Mouse (Mus musculus): ENCODE measurements around the gene Urb2. TPM values are rescaled to one million over a fixed set of nuclear protein-coding genes. Genes with fewer than 3 reads are reported as not detected.

Urb2 gene
- polyA plus RNA-seq, 1 experiment, result 4.4 TPM

DNA sequence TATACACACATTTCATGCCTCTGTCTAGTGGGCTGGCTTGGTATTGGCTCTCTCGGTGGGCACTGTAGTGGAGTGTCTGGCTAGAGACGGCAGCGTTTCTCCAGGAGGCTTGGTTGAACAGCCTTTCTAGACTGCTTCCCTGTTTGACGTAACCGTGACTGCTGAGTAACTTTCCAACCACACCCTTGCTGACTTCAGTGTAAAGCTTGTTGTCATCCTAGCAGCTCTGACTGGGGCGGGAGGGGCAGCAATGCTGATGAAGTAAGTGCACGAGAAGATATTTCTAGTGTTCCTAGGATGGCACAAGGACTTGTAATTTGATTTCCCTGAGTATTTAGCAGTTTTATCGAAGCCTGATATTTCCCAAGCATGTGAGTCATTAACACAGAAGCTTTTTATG lies 24.5 kb downstream of the Urb2 start:
- TF ChIP-seq POLR2A (IDR thresholded peaks at IDR 0.05; ENCODE audit: borderline replicate concordance, control insufficient read depth, low read depth, low read length) (no peak), CTCF (IDR thresholded peaks at IDR 0.05; ENCODE audit: control insufficient read depth, insufficient read depth, low read length) (no peak)
- Histone ChIP-seq H3K27ac (ENCODE audit: control insufficient read depth, insufficient read depth, low read depth, low read length, poor library complexity) (no peak overlapping the region), H3K4me3 (replicated peaks; ENCODE audit: control insufficient read depth, low read depth, low read length) (no peak overlapping the region), H3K4me1 (ENCODE audit: control insufficient read depth, insufficient read depth, low read length) (no peaks in the 10 kb centered on the region)
- 71% methylated on average over 8 of the region's 8 CpGs for WGBS

DNA sequence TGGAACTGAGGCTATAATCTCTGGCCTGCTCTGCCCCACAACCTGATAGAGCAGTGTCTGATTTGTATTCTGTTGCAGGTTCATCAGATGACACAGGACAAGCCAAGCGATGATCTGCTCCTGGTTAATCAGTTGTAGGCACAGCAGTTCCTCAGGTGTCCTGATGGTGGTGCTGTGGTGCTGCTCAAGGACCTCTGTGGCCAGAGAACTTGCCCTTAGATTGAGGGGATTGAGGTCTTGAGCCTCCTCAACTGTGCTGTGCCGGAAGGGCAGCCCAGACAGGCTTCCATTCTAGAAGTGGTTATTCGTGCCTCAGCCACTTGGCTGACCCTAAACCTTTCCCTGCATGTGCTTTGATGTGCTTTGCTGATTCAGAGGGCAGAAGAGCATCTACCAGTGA lies 30.8 kb downstream of the Urb2 start:
- Histone ChIP-seq H3K4me3 (replicated peaks; ENCODE audit: control insufficient read depth, low read depth, low read length) (no peak overlapping the region), H3K27ac (ENCODE audit: control insufficient read depth, insufficient read depth, low read depth, low read length, poor library complexity) (no peak overlapping the region), H3K4me1 (ENCODE audit: control insufficient read depth, insufficient read depth, low read length) (no peaks in the 10 kb centered on the region)
- TF ChIP-seq POLR2A (IDR thresholded peaks at IDR 0.05; ENCODE audit: borderline replicate concordance, control insufficient read depth, low read depth, low read length) (no peak), CTCF (IDR thresholded peaks at IDR 0.05; ENCODE audit: control insufficient read depth, insufficient read depth, low read length) (peak; percentile 93)
- WGBS, result 28% methylated on average over 3 of the region's 3 CpGs

DNA sequence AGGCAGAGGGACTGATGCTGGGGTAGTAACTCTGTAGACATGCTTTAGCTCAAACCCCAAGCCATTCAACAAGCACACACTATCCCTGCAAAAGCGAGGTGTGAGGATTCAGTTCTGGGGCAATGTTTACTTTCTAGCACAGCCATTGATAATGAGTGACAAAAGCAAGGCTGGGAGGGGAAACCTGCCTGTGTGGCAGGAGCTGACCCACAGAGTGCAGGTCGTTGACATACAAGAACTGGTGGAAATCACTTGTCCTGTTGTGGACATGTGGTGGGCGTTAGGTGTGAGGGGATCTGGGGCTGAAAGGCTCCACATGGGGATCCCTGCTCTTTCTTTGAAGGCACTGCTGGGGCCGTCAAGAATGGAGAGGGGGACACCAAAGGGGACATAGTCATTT lies 31.3 kb downstream of the Urb2 start:
- no peak overlapping the region for H3K4me3 ChIP-seq (replicated peaks; ENCODE audit: control insufficient read depth, low read depth, low read length)
- 67% methylated on average over 4 of the region's 4 CpGs for WGBS
- no peaks in the 10 kb centered on the region for H3K4me1 ChIP-seq (ENCODE audit: control insufficient read depth, insufficient read depth, low read length)
- TF ChIP-seq POLR2A (IDR thresholded peaks at IDR 0.05; ENCODE audit: borderline replicate concordance, control insufficient read depth, low read depth, low read length) (no peak), CTCF (IDR thresholded peaks at IDR 0.05; ENCODE audit: control insufficient read depth, insufficient read depth, low read length) (no peak)
- no peak overlapping the region for H3K27ac ChIP-seq (ENCODE audit: control insufficient read depth, insufficient read depth, low read depth, low read length, poor library complexity)

GRCm38 (mm10) chr8:124056832-124057655 lies 35.7 kb downstream of the Urb2 start:
- Histone ChIP-seq H3K4me3 (replicated peaks; ENCODE audit: control insufficient read depth, low read depth, low read length) (no peak overlapping the region), H3K4me1 (ENCODE audit: control insufficient read depth, insufficient read depth, low read length) (no peaks in the 10 kb centered on the region), H3K27ac (ENCODE audit: control insufficient read depth, insufficient read depth, low read depth, low read length, poor library complexity) (no peak overlapping the region)
- 53% methylated on average over 11 of the region's 11 CpGs for WGBS
- TF ChIP-seq POLR2A (IDR thresholded peaks at IDR 0.05; ENCODE audit: borderline replicate concordance, control insufficient read depth, low read depth, low read length) (no peak), CTCF (IDR thresholded peaks at IDR 0.05; ENCODE audit: control insufficient read depth, insufficient read depth, low read length) (no peak)

GRCm38 (mm10) chr8:124066325-124067058 lies 45.2 kb downstream of the Urb2 start:
- TF ChIP-seq CTCF (IDR thresholded peaks at IDR 0.05; ENCODE audit: control insufficient read depth, insufficient read depth, low read length) (no peak), POLR2A (IDR thresholded peaks at IDR 0.05; ENCODE audit: borderline replicate concordance, control insufficient read depth, low read depth, low read length) (no peak)
- Histone ChIP-seq H3K4me3 (replicated peaks; ENCODE audit: control insufficient read depth, low read depth, low read length) (no peak overlapping the region), H3K4me1 (ENCODE audit: control insufficient read depth, insufficient read depth, low read length) (no peaks in the 10 kb centered on the region; the same call in 1 of the 2 replicates), H3K27ac (ENCODE audit: control insufficient read depth, insufficient read depth, low read depth, low read length, poor library complexity) (no peak overlapping the region)
- 3% methylated on average over 4 of the region's 4 CpGs for WGBS

DNA sequence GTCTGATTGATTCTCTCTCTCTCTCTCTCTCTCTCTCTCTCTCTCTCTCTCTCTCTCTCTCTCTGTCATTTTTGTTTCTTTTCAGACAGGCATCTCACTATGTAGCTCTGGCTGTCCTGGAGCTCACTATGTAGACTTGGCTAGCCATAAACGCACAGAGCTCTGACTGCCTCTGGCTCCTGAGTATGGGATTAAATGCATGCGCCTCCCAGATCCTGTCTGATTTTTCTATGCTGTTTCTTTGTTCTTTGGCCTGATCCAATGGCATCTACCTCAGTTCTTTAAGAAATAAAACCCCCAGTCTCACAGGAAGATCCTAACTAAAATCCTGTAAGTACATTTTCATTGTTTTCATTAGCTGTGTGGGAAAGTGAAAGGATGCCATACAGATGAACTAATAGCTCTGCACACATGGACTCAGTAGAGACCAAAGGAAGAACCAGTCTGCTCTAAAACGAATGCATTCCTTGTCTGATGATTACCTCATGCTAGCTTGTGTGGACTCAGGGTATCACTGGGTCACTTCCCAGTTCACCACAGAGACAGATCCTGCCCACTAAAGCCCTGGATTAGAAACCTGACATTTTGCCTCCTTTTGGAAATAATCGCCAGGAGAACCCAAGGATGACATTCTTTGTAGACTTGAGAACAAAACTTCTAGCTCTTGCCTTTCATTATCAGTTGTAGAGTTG lies 45.9 kb downstream of the Urb2 start:
- no peak overlapping the region for H3K4me3 ChIP-seq (replicated peaks; ENCODE audit: control insufficient read depth, low read depth, low read length)
- TF ChIP-seq CTCF (IDR thresholded peaks at IDR 0.05; ENCODE audit: control insufficient read depth, insufficient read depth, low read length), result no peak
- no peak for TF ChIP-seq POLR2A (IDR thresholded peaks at IDR 0.05; ENCODE audit: borderline replicate concordance, control insufficient read depth, low read depth, low read length)
- no peaks in the 10 kb centered on the region; the same call in 1 of the 2 replicates for H3K4me1 ChIP-seq (ENCODE audit: control insufficient read depth, insufficient read depth, low read length)
- WGBS, result 46% methylated on average over 4 of the region's 4 CpGs
- H3K27ac ChIP-seq (ENCODE audit: control insufficient read depth, insufficient read depth, low read depth, low read length, poor library complexity), result no peak overlapping the region

- H3K4me1 ChIP-seq (ENCODE audit: control insufficient read depth, insufficient read depth, low read length), result no peaks in the 10 kb centered on the region; the same call in 1 of the 2 replicates
- no peak for TF ChIP-seq CTCF (IDR thresholded peaks at IDR 0.05; ENCODE audit: control insufficient read depth, insufficient read depth, low read length)
- H3K27ac ChIP-seq (ENCODE audit: control insufficient read depth, insufficient read depth, low read depth, low read length, poor library complexity), result no peak overlapping the region
- 5% methylated on average over 18 of the region's 18 CpGs for WGBS
- no peak overlapping the region for H3K4me3 ChIP-seq (replicated peaks; ENCODE audit: control insufficient read depth, low read depth, low read length)
These were observed 49.3 kb downstream of the Urb2 start for GRCm38 (mm10) chr8:124070363-124071324.

All from bone marrow, adult 2 months (tissue).